Mouse (Mus musculus): Measurements from ENCODE around the gene Epha2.

DNA sequence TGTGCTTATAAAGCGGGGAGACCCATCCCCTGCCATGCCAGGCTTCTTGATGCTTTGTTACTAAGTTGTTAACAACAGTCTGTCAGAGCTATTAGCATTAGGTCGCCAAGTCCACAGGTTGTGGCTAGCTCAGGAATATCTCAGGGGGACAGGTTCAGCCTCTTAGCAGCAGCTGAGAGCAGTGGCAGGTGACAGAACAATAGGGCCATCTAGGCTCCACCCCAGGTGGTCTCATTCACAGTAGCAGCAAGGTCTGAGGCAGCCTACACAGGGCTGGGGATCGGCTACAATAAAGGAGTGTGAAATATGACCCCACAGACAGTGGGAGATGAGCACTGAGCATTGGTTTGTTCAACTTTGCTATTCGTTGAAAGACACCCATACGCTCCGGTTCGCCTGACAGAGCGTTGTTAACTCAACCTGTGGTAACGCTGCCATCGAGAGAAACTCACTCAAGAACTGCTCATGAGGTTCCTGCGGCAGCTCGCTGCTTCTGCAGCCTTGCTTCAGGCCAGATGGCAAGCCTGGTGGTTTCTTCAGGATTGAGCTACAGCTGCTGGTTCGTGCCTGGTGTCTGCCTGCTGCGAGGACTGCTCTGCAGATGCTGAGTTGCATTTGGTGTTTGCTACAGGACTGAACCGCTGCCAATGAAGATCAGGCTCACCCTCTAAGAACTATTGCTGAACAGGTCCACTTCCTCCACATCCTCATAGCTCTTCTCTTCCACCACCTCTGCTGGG, 30.7 kb upstream of the Epha2 start:
- TF ChIP-seq POLR2A (IDR thresholded peaks at IDR 0.05; ENCODE audit: extremely low read depth, insufficient read depth, low read length) (no peak), CTCF (IDR thresholded peaks at IDR 0.05; ENCODE audit: low read depth, low read length) (no peak)
